In the genomic region with DNA sequence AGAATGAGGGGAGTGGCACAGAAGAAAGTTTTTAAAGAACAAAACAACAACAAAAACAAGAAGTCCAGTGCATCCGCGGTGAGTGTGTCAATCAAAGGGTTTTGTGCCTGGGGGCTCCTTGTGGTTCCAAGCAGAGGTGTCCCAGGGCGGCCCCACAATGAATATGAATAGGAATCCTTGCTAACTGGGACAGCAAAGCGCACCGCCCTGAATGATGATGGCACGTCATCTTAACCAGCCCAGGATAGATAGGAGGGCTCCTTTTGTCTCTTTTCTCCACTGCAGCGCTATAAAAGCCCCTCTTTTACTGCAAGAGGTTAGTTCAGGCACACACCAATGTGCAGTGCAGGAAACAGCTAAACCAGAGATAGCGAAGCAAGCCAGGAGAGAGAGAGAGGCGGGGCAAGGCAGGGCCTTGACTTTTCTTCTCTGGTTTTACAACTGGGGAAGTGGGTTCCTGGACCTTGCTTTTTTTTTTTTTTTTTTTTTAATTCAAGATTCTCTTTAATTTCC, we compare ENCODE assay signal across 11 mouse cellular contexts. TPM values are rescaled to one million over a fixed set of nuclear protein-coding genes. Genes with fewer than 3 reads are reported as not detected.
DNase-seq lines count a peak whose midpoint lies in the region; ATAC-seq lines count a peak whose summit lies in the region.
"Had no signal": no experiment of that assay in that cellular context is flagged by ENCODE, and none has a peak within 500 bp of the region (broad histone marks: within the 10 kb centered on the region; RNA-seq: fewer than 3 reads in every experiment).

A gene (plus strand): TSS at position 463 of the 513 bp plus-strand sequence.

- no peaks in the 10 kb centered on the region for H3K9me3 ChIP-seq in forebrain, embryonic 11.5 days (ENCODE audit: control insufficient read depth, low read length)

- no peak within 1 kb of the TSS for H3K27ac ChIP-seq in forebrain, embryonic 11.5 days (ENCODE audit: low read depth, low read length)

- no peaks in the 10 kb centered on the region for H3K36me3 ChIP-seq in forebrain, embryonic 11.5 days (ENCODE audit: control insufficient read depth, insufficient read depth, low read length)

- peak within 1 kb of the TSS; percentile 23 for H3K4me3 ChIP-seq in forebrain, embryonic 11.5 days (ENCODE audit: low read depth, low read length)

- H3K4me2 ChIP-seq in forebrain, embryonic 11.5 days (ENCODE audit: low read depth, low read length, severe bottlenecking) = peak within 1 kb of the TSS; percentile 34

- DNase-seq in retina, embryonic 14.5 days (ENCODE audit: low spot score) = peak; percentile 41
- DNase-seq in retina, postnatal 1 day = no peak
- no peak for DNase-seq in forebrain, embryonic 11.5 days (ENCODE audit: low spot score)
- peak; percentile 55 for DNase-seq in thymus, postnatal 4 days
- no peak for DNase-seq in frontal cortex, adult 2 months (ENCODE audit: extremely low spot score in 1 of 2, low spot score in 1 of 2)
- DNase-seq in urinary bladder, postnatal 14 days (ENCODE audit: low spot score) = no peak
- DNase-seq: adrenal gland, postnatal 36 days; kidney, adult 8-10 months had no signal

- peaks cover 15% of the 10 kb centered on the region for H3K4me1 ChIP-seq in forebrain, embryonic 11.5 days (replicated peaks; ENCODE audit: control insufficient read depth, insufficient read depth, low read length)

- peak within 1 kb of the TSS; percentile 28; the same call in 1 of the 2 replicates for H3K9ac ChIP-seq in forebrain, embryonic 11.5 days (ENCODE audit: low read length)

- 2% methylated on average over 9 of the region's 9 CpGs for WGBS in forebrain, embryonic 11.5 days

- ATAC-seq in forebrain, embryonic 11.5 days (replicated peaks; ENCODE audit: low FRiP score) = peak; percentile 50; the same call in 1 of the 2 replicates
- ATAC-seq in megakaryocyte progenitor cell, adult 5-6 weeks (replicated peaks; ENCODE audit: poor library complexity) = peak; percentile 37; the same call in 1 of the 2 replicates
- ATAC-seq in erythroid progenitor cell, adult 5-6 weeks (replicated peaks; ENCODE audit: low FRiP score, poor library complexity, severe bottlenecking) = no peak

- H3K27me3 ChIP-seq in forebrain, embryonic 11.5 days (ENCODE audit: control insufficient read depth, insufficient read depth, low read length) = peaks cover 87% of the 10 kb centered on the region

RNA-seq across cellular contexts. Expression of the gene that starts here (rescaled TPM):
- polyA plus RNA-seq in forebrain, embryonic 11.5 days (2014; fragmentation: Nextera tagmentation; extraction: Ambion mirVana) = 23.8 and 26.8 TPM in 2 replicates
- total RNA-seq in megakaryocyte progenitor cell, adult 5-6 weeks (2015) = not detected in 2 replicates
- not detected in 2 replicates for total RNA-seq in megakaryocyte progenitor cell, adult 5-6 weeks (2017)
- not detected in 2 replicates for polyA plus RNA-seq in frontal cortex, adult 2 months (2012; rRNA removed)
- not detected in 2 replicates for total RNA-seq in erythroid progenitor cell, adult 5-6 weeks (2015; ENCODE audit: low replicate concordance)
- not detected in 2 replicates for total RNA-seq in erythroid progenitor cell, adult 5-6 weeks (2017; ENCODE audit: low replicate concordance)
- total RNA-seq: adrenal gland, postnatal 36 days; neutrophil, adult 5-6 weeks had no signal

Comparison
In these comparisons a context has a peak if more than half of its experiments do, and no peak if none do; other contexts are left out.
1. RNA of the gene that starts here (polyA plus RNA-seq): 23.8 to 26.8 TPM in forebrain, embryonic 11.5 days; not detected in frontal cortex, adult 2 months; every median in the first group is over 10 times any median in the second.
2. DNase-seq: peak in retina, embryonic 14.5 days (single experiment) and thymus, postnatal 4 days (single experiment); none in retina, postnatal 1 day (single experiment), forebrain, embryonic 11.5 days (single experiment), frontal cortex, adult 2 months (0 of 2) and urinary bladder, postnatal 14 days (single experiment).
3. Peak in ATAC-seq in megakaryocyte progenitor cell, adult 5-6 weeks; RNA of the gene not detected or under 1 TPM.